Mouse (Mus musculus): ENCODE data around the gene Lrpap1. TPM values are rescaled to one million over a fixed set of nuclear protein-coding genes. Genes with fewer than 3 reads are reported as not detected.

The Lrpap1 gene
- polyA plus RNA-seq, 1 experiment, result 113 TPM

- no peak for TF ChIP-seq CTCF (IDR thresholded peaks at IDR 0.05; ENCODE audit: extremely low read depth, insufficient read depth, low read length)
- no peak for TF ChIP-seq POLR2A (IDR thresholded peaks at IDR 0.05; ENCODE audit: extremely low read depth, insufficient read depth, low read length)
- Histone ChIP-seq H3K4me3 (ENCODE audit: insufficient read depth, low read length) (no peak overlapping the region), H3K4me1 (ENCODE audit: control insufficient read depth, insufficient read depth, low read length) (peaks cover 8% of the 10 kb centered on the region), H3K27ac (ENCODE audit: insufficient read depth, low read length) (no peak overlapping the region)
Measured at GRCm38 (mm10) chr5:35142910-35143309, 37.3 kb upstream of the Lrpap1 start.

DNA sequence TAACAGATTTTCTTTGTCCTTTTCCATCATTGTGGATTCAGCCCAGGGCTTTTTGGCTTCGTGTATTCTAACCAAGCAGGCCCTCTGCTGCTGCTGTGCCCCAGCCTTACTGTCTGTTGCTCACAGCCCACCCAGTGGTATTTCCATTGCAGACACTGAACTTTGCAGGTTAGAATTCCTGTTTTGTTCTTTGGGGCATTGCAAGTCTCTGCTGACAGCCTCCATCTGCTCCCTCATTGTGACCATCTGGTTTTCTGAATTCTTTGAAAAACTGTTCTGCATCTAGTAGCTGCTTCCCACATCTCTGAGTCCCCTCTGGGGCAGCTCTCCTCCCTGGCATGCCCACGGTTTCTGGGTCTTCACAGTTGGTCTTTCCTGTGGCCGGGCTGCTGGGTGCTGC, 35.8 kb upstream of the Lrpap1 start:
- H3K4me1 ChIP-seq (ENCODE audit: control insufficient read depth, insufficient read depth, low read length), result peaks cover 8% of the 10 kb centered on the region
- no peak overlapping the region for H3K27ac ChIP-seq (ENCODE audit: insufficient read depth, low read length)
- no peak overlapping the region for H3K4me3 ChIP-seq (ENCODE audit: insufficient read depth, low read length)
- TF ChIP-seq CTCF (IDR thresholded peaks at IDR 0.05; ENCODE audit: extremely low read depth, insufficient read depth, low read length), result no peak
- TF ChIP-seq POLR2A (IDR thresholded peaks at IDR 0.05; ENCODE audit: extremely low read depth, insufficient read depth, low read length), result no peak

DNA sequence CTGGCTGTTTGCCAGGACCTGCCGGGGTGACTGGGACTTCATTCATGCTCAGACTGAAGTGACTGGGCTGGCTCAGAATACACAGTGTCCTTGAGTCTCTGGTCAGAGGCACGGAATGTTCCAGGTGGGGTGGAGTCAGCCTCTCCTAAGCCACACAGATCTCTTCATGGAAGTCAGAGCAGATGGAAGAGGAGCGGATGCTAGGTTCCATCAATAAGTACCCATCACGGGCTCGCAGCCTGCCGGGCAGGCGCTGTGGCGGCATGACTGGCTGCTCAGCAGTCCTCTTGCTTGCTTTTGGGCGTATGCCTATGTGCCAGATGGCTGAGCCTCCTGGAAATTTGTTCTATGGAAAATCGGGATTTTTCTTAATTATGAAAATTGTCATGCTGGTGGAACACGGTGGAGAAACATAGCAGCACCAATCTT, 32.6 kb upstream of the Lrpap1 start:
- TF ChIP-seq CTCF (IDR thresholded peaks at IDR 0.05; ENCODE audit: extremely low read depth, insufficient read depth, low read length), result no peak
- no peak for TF ChIP-seq POLR2A (IDR thresholded peaks at IDR 0.05; ENCODE audit: extremely low read depth, insufficient read depth, low read length)
- no peak overlapping the region for H3K27ac ChIP-seq (ENCODE audit: insufficient read depth, low read length)
- H3K4me1 ChIP-seq (ENCODE audit: control insufficient read depth, insufficient read depth, low read length), result peaks cover 8% of the 10 kb centered on the region
- no peak overlapping the region for H3K4me3 ChIP-seq (ENCODE audit: insufficient read depth, low read length)

DNA sequence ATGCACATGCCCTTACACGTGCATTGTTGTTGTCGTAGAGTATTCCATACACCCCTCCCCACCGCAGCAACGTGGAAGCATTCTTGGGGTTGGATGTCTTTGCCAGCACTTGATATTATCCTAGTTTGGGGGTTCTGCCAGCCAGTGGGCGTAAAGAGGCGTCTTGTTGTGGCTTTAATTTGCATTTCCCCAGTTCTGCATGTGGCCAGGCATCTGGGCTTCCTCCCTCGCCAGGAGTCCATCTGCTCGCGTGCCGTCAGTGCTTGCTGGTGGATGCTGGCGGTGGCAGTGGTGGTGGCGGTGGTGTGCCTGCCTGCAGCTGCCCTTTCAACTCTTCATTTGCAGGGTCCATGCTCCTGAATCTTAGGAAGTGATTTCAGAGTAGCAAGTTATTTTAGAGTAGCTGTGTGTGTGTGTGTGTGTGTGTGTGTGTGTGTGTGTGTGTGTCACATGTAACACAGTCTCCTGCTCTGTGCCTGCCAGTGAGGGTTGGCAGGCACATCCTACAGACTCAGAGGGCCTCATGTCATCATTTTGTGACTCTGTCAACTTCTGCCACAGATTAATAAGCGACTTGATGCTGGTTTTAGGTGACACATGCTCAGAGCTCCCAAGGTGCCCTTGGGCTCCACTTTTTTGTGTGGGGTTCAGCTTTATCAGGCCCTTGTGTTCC, 32.1 kb upstream of the Lrpap1 start:
- no peak for TF ChIP-seq CTCF (IDR thresholded peaks at IDR 0.05; ENCODE audit: extremely low read depth, insufficient read depth, low read length)
- no peak for TF ChIP-seq POLR2A (IDR thresholded peaks at IDR 0.05; ENCODE audit: extremely low read depth, insufficient read depth, low read length)
- H3K4me1 ChIP-seq (ENCODE audit: control insufficient read depth, insufficient read depth, low read length), result peaks cover 8% of the 10 kb centered on the region
- no peak overlapping the region for H3K4me3 ChIP-seq (ENCODE audit: insufficient read depth, low read length)
- no peak overlapping the region for H3K27ac ChIP-seq (ENCODE audit: insufficient read depth, low read length)

DNA sequence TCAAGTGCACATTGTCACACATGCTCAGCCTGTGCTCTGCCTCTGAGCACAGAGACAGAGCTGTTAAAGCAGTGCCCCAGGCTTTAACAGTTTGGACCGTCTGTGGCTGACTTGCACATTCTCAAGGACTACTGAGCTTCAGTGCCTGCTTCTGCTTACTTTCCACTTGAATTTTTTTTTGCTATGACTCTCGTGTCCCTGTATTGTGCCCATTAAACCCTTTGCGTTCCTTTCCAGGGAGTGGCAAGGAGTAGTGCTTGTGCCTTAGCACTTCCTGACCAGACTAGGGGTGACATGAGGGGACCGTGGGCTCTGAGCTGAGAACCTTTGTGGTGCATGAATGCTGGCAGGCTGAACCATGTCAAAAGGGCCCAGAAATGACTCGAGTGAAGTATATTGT, 30.3 kb upstream of the Lrpap1 start:
- Histone ChIP-seq H3K4me1 (ENCODE audit: control insufficient read depth, insufficient read depth, low read length) (peaks cover 6% of the 10 kb centered on the region), H3K27ac (ENCODE audit: insufficient read depth, low read length) (no peak overlapping the region), H3K4me3 (ENCODE audit: insufficient read depth, low read length) (no peak overlapping the region)
- TF ChIP-seq POLR2A (IDR thresholded peaks at IDR 0.05; ENCODE audit: extremely low read depth, insufficient read depth, low read length) (no peak), CTCF (IDR thresholded peaks at IDR 0.05; ENCODE audit: extremely low read depth, insufficient read depth, low read length) (no peak)

GRCm38 (mm10) chr5:35134286-35134685, 28.7 kb upstream of the Lrpap1 start:
- Histone ChIP-seq H3K4me1 (ENCODE audit: control insufficient read depth, insufficient read depth, low read length) (peaks cover 6% of the 10 kb centered on the region; the same call in 1 of the 2 replicates), H3K4me3 (ENCODE audit: insufficient read depth, low read length) (no peak overlapping the region), H3K27ac (ENCODE audit: insufficient read depth, low read length) (no peak overlapping the region)
- TF ChIP-seq POLR2A (IDR thresholded peaks at IDR 0.05; ENCODE audit: extremely low read depth, insufficient read depth, low read length), result no peak

DNA sequence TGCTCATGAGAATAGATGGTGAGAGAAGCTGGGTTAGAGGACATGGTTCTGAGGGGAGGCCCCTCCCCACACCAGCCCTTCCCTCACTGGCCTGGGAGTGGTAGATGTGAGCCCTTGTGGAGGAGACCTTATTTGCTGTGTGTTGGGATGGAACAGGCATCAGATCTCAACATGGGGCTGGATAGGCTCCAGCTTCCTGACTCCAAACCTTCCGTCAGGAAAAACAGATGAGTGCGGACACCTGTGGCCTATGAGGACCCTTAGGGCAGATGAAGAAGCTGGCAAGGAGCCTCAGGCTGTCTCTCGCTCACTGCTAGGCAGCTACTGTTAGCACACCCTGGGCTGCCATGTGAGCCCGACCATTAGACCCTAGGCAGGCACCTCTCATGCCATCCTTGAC, 27.9 kb upstream of the Lrpap1 start:
- Histone ChIP-seq H3K4me3 (ENCODE audit: insufficient read depth, low read length) (no peak overlapping the region), H3K4me1 (ENCODE audit: control insufficient read depth, insufficient read depth, low read length) (peaks cover 4% of the 10 kb centered on the region; the same call in 1 of the 2 replicates), H3K27ac (ENCODE audit: insufficient read depth, low read length) (no peak overlapping the region)
- TF ChIP-seq POLR2A (IDR thresholded peaks at IDR 0.05; ENCODE audit: extremely low read depth, insufficient read depth, low read length) (no peak), CTCF (IDR thresholded peaks at IDR 0.05; ENCODE audit: extremely low read depth, insufficient read depth, low read length) (no peak)

DNA sequence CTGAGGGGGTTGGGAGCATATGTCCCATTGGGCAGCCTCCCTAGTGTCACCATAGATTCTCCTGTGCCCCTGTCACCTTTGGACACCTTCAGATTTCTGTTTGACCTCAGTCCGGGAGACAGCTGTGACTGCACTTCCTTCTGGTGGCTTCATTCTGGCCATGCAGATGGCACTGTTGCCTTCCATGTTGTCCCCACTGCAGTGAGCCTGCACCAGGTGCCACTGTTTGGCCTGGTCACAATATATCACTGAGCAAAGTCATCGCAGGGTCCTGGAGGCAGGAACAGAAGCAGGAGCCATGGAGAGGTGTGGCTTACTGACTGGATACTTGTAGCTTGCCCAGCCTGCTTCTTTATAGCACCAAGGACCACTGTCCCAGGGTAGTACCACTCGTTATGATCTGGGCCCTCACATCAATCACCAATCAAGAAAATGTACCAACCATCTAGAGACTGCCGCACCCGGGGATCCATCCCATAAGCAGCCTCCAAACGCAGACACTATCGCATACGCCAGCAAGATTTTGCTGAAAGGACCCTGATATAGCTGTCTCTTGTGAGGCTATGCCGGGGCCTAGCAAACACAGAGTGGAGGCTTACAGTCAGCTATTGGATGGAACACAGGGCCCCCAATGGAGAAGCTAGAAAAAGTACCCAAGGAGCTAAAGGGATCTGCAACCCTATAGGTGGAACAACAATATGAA, 26.9 kb upstream of the Lrpap1 start:
- H3K4me3 ChIP-seq (ENCODE audit: insufficient read depth, low read length), result no peak overlapping the region
- H3K4me1 ChIP-seq (ENCODE audit: control insufficient read depth, insufficient read depth, low read length), result peaks cover 2% of the 10 kb centered on the region; the same call in 1 of the 2 replicates
- H3K27ac ChIP-seq (ENCODE audit: insufficient read depth, low read length), result no peak overlapping the region
- TF ChIP-seq CTCF (IDR thresholded peaks at IDR 0.05; ENCODE audit: extremely low read depth, insufficient read depth, low read length) (no peak), POLR2A (IDR thresholded peaks at IDR 0.05; ENCODE audit: extremely low read depth, insufficient read depth, low read length) (no peak)

GRCm38 (mm10) chr5:35131773-35132172, 26.2 kb upstream of the Lrpap1 start:
- Histone ChIP-seq H3K27ac (ENCODE audit: insufficient read depth, low read length) (no peak overlapping the region), H3K4me1 (ENCODE audit: control insufficient read depth, insufficient read depth, low read length) (no peaks in the 10 kb centered on the region; the same call in 1 of the 2 replicates), H3K4me3 (ENCODE audit: insufficient read depth, low read length) (no peak overlapping the region)
- TF ChIP-seq POLR2A (IDR thresholded peaks at IDR 0.05; ENCODE audit: extremely low read depth, insufficient read depth, low read length) (no peak), CTCF (IDR thresholded peaks at IDR 0.05; ENCODE audit: extremely low read depth, insufficient read depth, low read length) (peak; percentile 59)

- no peaks in the 10 kb centered on the region; the same call in 1 of the 2 replicates for H3K4me1 ChIP-seq (ENCODE audit: control insufficient read depth, insufficient read depth, low read length)
- H3K27ac ChIP-seq (ENCODE audit: insufficient read depth, low read length), result no peak overlapping the region
- no peak overlapping the region for H3K4me3 ChIP-seq (ENCODE audit: insufficient read depth, low read length)
- TF ChIP-seq CTCF (IDR thresholded peaks at IDR 0.05; ENCODE audit: extremely low read depth, insufficient read depth, low read length), result peak; percentile 34
- no peak for TF ChIP-seq POLR2A (IDR thresholded peaks at IDR 0.05; ENCODE audit: extremely low read depth, insufficient read depth, low read length)
Measured at GRCm38 (mm10) chr5:35131237-35131636, 25.7 kb upstream of the Lrpap1 start.
